Comparison of ENCODE assay signal across 8 mouse cellular contexts in genomic region chr2:30952457-30952823, GRCm38 (mm10). TPM values are rescaled to one million over a fixed set of nuclear protein-coding genes. Genes with fewer than 3 reads are reported as not detected.
DNase-seq lines count a peak whose midpoint lies in the region; ATAC-seq and TF ChIP-seq lines count a peak whose summit lies in the region.

No protein-coding gene starts in this region.

- no peak for TF ChIP-seq POLR2A in thymus, adult 2 months (IDR thresholded peaks at IDR 0.05; ENCODE audit: control insufficient read depth, extremely low read depth, insufficient read depth, low read length, poor library complexity)

- peaks cover 26% of the 10 kb centered on the region for H3K36me3 ChIP-seq in embryonic facial prominence, embryonic 15.5 days
- H3K36me3 ChIP-seq in intestine, postnatal 0 days (ENCODE audit: control insufficient read depth, insufficient read depth): peaks cover 23% of the 10 kb centered on the region
- H3K36me3 ChIP-seq in neural tube, embryonic 13.5 days: peaks cover 25% of the 10 kb centered on the region
- H3K36me3 ChIP-seq in thymus, adult 2 months (ENCODE audit: control insufficient read depth, insufficient read depth, low read length): peaks cover 12% of the 10 kb centered on the region

- no peaks in the 10 kb centered on the region for H3K9me3 ChIP-seq in embryonic facial prominence, embryonic 15.5 days (replicated peaks)
- no peaks in the 10 kb centered on the region for H3K9me3 ChIP-seq in intestine, postnatal 0 days (ENCODE audit: control insufficient read depth)
- H3K9me3 ChIP-seq in neural tube, embryonic 13.5 days: no peaks in the 10 kb centered on the region

- no peak for TF ChIP-seq CTCF in left cerebral cortex, adult 2 months (IDR thresholded peaks at IDR 0.05)
- TF ChIP-seq CTCF in intestine, postnatal 0 days (IDR thresholded peaks at IDR 0.05; ENCODE audit: low read depth): no peak
- TF ChIP-seq CTCF in thymus, adult 2 months (IDR thresholded peaks at IDR 0.05; ENCODE audit: borderline replicate concordance, control insufficient read depth, extremely low read depth, insufficient read depth, low read length, poor library complexity): no peak

- peak overlapping the region; percentile 60 for H3K4me2 ChIP-seq in embryonic facial prominence, embryonic 15.5 days (replicated peaks)
- peak overlapping the region; percentile 91 for H3K4me2 ChIP-seq in intestine, postnatal 0 days (replicated peaks; ENCODE audit: low read depth)
- peak overlapping the region; percentile 92 for H3K4me2 ChIP-seq in neural tube, embryonic 13.5 days

- no peak overlapping the region; the same call in 1 of the 2 replicates for H3K27ac ChIP-seq in left cerebral cortex, adult 2 months
- H3K27ac ChIP-seq in embryonic facial prominence, embryonic 15.5 days (replicated peaks): peak overlapping the region; percentile 90
- H3K27ac ChIP-seq in intestine, postnatal 0 days (ENCODE audit: low read depth, low read length): no peak overlapping the region
- peak overlapping the region; percentile 91 for H3K27ac ChIP-seq in neural tube, embryonic 13.5 days (replicated peaks)
- no peak overlapping the region for H3K27ac ChIP-seq in thymus, adult 2 months (ENCODE audit: control insufficient read depth, insufficient read depth, low read length)

- H3K4me3 ChIP-seq in left cerebral cortex, adult 2 months: peak overlapping the region; percentile 95
- peak overlapping the region; percentile 84 for H3K4me3 ChIP-seq in embryonic facial prominence, embryonic 15.5 days (replicated peaks)
- H3K4me3 ChIP-seq in intestine, postnatal 0 days (ENCODE audit: low read depth, low read length): peak overlapping the region; percentile 68
- H3K4me3 ChIP-seq in neural tube, embryonic 13.5 days: peak overlapping the region; percentile 85
- H3K4me3 ChIP-seq in thymus, adult 2 months (ENCODE audit: control insufficient read depth, insufficient read depth, low read length): no peak overlapping the region

- intact Hi-C loops in left cerebral cortex, adult 2 months (cut with DNase I): no loop called here
- intact Hi-C loops in left cerebral cortex, postnatal 10 days (cut with DNase I): no loop called here

- no peaks in the 10 kb centered on the region for H3K27me3 ChIP-seq in embryonic facial prominence, embryonic 15.5 days
- no peaks in the 10 kb centered on the region for H3K27me3 ChIP-seq in intestine, postnatal 0 days (replicated peaks; ENCODE audit: control insufficient read depth, insufficient read depth, low read length)
- H3K27me3 ChIP-seq in neural tube, embryonic 13.5 days: peaks cover 3% of the 10 kb centered on the region; the same call in 1 of the 2 replicates
- no peaks in the 10 kb centered on the region for H3K27me3 ChIP-seq in thymus, adult 2 months (ENCODE audit: control insufficient read depth, insufficient read depth, low read length)

- WGBS in embryonic facial prominence, embryonic 15.5 days: 19% methylated on average over 5 of the region's 5 CpGs
- whole genome bisulfite sequencing in intestine, postnatal 0 days: 24% methylated on average over 5 of the region's 5 CpGs
- WGBS in neural tube, embryonic 13.5 days: 41% methylated on average over 5 of the region's 5 CpGs
- 50% methylated on average over 5 of the region's 5 CpGs for whole genome bisulfite sequencing in thymus, adult 2 months

- H3K9ac ChIP-seq in embryonic facial prominence, embryonic 15.5 days: no peak overlapping the region
- H3K9ac ChIP-seq in intestine, postnatal 0 days (ENCODE audit: low read depth, low read length): no peak overlapping the region
- H3K9ac ChIP-seq in neural tube, embryonic 13.5 days: peak overlapping the region; percentile 93; the same call in 1 of the 2 replicates

- H3K4me1 ChIP-seq in embryonic facial prominence, embryonic 15.5 days: peaks cover 34% of the 10 kb centered on the region
- peaks cover 11% of the 10 kb centered on the region; the same call in 1 of the 2 replicates for H3K4me1 ChIP-seq in intestine, postnatal 0 days (replicated peaks; ENCODE audit: control insufficient read depth, insufficient read depth, low read length)
- H3K4me1 ChIP-seq in neural tube, embryonic 13.5 days (replicated peaks): peaks cover 36% of the 10 kb centered on the region
- peaks cover 19% of the 10 kb centered on the region for H3K4me1 ChIP-seq in thymus, adult 2 months (replicated peaks; ENCODE audit: control insufficient read depth, insufficient read depth, low read length)

- no peak for ATAC-seq in embryonic facial prominence, embryonic 15.5 days (ENCODE audit: insufficient number of reproducible peaks, low FRiP score, low TSS enrichment, low read depth)
- ATAC-seq in intestine, postnatal 0 days: no peak
- ATAC-seq in neural tube, embryonic 13.5 days (ENCODE audit: low read depth): peak; percentile 48

- no peak for DNase-seq in left cerebral cortex, adult 2 months (ENCODE audit: extremely low spot score in 1 of 2, low spot score in 2 of 2)
- no peak for DNase-seq in left cerebral cortex, postnatal 10 days (ENCODE audit: extremely low spot score in 1 of 2, low spot score in 2 of 2)
- DNase-seq in thymus, adult 2 months: no peak
- DNase-seq in right cerebral cortex, postnatal 14 days: no peak
- no peak for DNase-seq in cerebellum, adult 11 months

RNA-seq across cellular contexts. Expression of gene Tor1b, which starts 0.3 kb away (rescaled TPM):
- total RNA-seq in left cerebral cortex, adult 2 months (2021): 10 to 100 TPM; 28.0 to 32.9 TPM
- 10 to 100 TPM; 27.6 to 31.2 TPM for total RNA-seq in left cerebral cortex, postnatal 10 days (2021)
- polyA plus RNA-seq in embryonic facial prominence, embryonic 15.5 days (2015; fragmentation: Nextera tagmentation; extraction: Ambion mirVana): 41.4 and 41.6 TPM in 2 replicates
- polyA plus RNA-seq in intestine, postnatal 0 days (2015; fragmentation: Nextera tagmentation; extraction: Ambion mirVana): 13.3 and 14.6 TPM in 2 replicates
- 14.9 and 16.3 TPM in 2 replicates for polyA plus RNA-seq in neural tube, embryonic 13.5 days (2015; fragmentation: Nextera tagmentation; extraction: Ambion mirVana)
- 35.5 and 41.7 TPM in 2 replicates for polyA plus RNA-seq in thymus, adult 2 months (2012; rRNA removed)

RNA-seq across cellular contexts. Expression of gene Tor1a, which starts 15.3 kb away (rescaled TPM):
- total RNA-seq in left cerebral cortex, adult 2 months (2021): 10 to 100 TPM; 38.0 to 43.2 TPM
- 10 to 100 TPM; 44.5 to 44.7 TPM for total RNA-seq in left cerebral cortex, postnatal 10 days (2021)
- polyA plus RNA-seq in embryonic facial prominence, embryonic 15.5 days (2015; fragmentation: Nextera tagmentation; extraction: Ambion mirVana): 79.1 and 84.7 TPM in 2 replicates
- 90.3 and 95.4 TPM in 2 replicates for polyA plus RNA-seq in intestine, postnatal 0 days (2015; fragmentation: Nextera tagmentation; extraction: Ambion mirVana)
- 92.3 and 105 TPM in 2 replicates for polyA plus RNA-seq in neural tube, embryonic 13.5 days (2015; fragmentation: Nextera tagmentation; extraction: Ambion mirVana)
- polyA plus RNA-seq in thymus, adult 2 months (2012; rRNA removed): 61.1 and 65.7 TPM in 2 replicates

RNA-seq across cellular contexts. Expression of gene Ptges, which starts 22.8 kb away (rescaled TPM):
- total RNA-seq in left cerebral cortex, adult 2 months (2021): 1 to 10 TPM; 5.1 to 6.9 TPM
- 1 to 10 TPM; 4.2 to 6.2 TPM for total RNA-seq in left cerebral cortex, postnatal 10 days (2021)
- polyA plus RNA-seq in embryonic facial prominence, embryonic 15.5 days (2015; fragmentation: Nextera tagmentation; extraction: Ambion mirVana): 27.0 and 32.4 TPM in 2 replicates
- polyA plus RNA-seq in intestine, postnatal 0 days (2015; fragmentation: Nextera tagmentation; extraction: Ambion mirVana): 2.8 and 3.6 TPM in 2 replicates
- 2.4 and 2.7 TPM in 2 replicates for polyA plus RNA-seq in neural tube, embryonic 13.5 days (2015; fragmentation: Nextera tagmentation; extraction: Ambion mirVana)
- 10.1 and 12.3 TPM in 2 replicates for polyA plus RNA-seq in thymus, adult 2 months (2012; rRNA removed)

RNA-seq across cellular contexts. Expression of gene BC005624, which starts 29.6 kb away (rescaled TPM):
- total RNA-seq in left cerebral cortex, adult 2 months (2021): 10 to 100 TPM; 65.0 to 68.6 TPM
- total RNA-seq in left cerebral cortex, postnatal 10 days (2021): 10 to 100 TPM; 50.7 to 53.3 TPM
- polyA plus RNA-seq in embryonic facial prominence, embryonic 15.5 days (2015; fragmentation: Nextera tagmentation; extraction: Ambion mirVana): 64.4 TPM in 2 replicates
- 28.2 and 29.3 TPM in 2 replicates for polyA plus RNA-seq in intestine, postnatal 0 days (2015; fragmentation: Nextera tagmentation; extraction: Ambion mirVana)
- 92.3 and 95.2 TPM in 2 replicates for polyA plus RNA-seq in neural tube, embryonic 13.5 days (2015; fragmentation: Nextera tagmentation; extraction: Ambion mirVana)
- 29.8 and 37.9 TPM in 2 replicates for polyA plus RNA-seq in thymus, adult 2 months (2012; rRNA removed)

RNA-seq across cellular contexts. Expression of gene Usp20, which starts 29.6 kb away (rescaled TPM):
- 10 to 100 TPM; 76.0 to 82.8 TPM for total RNA-seq in left cerebral cortex, adult 2 months (2021)
- total RNA-seq in left cerebral cortex, postnatal 10 days (2021): 10 to 100 TPM; 57.6 to 65.9 TPM
- polyA plus RNA-seq in embryonic facial prominence, embryonic 15.5 days (2015; fragmentation: Nextera tagmentation; extraction: Ambion mirVana): 29.4 and 31.1 TPM in 2 replicates
- polyA plus RNA-seq in intestine, postnatal 0 days (2015; fragmentation: Nextera tagmentation; extraction: Ambion mirVana): 4.0 and 5.2 TPM in 2 replicates
- 48.9 and 49.6 TPM in 2 replicates for polyA plus RNA-seq in neural tube, embryonic 13.5 days (2015; fragmentation: Nextera tagmentation; extraction: Ambion mirVana)
- polyA plus RNA-seq in thymus, adult 2 months (2012; rRNA removed): 21.0 and 24.9 TPM in 2 replicates

Comparison
In these comparisons a context has a peak if more than half of its experiments do, and no peak if none do; other contexts are left out.
1. H3K27ac ChIP-seq: peak in embryonic facial prominence, embryonic 15.5 days (single experiment) and neural tube, embryonic 13.5 days (single experiment); none in left cerebral cortex, adult 2 months (single experiment), intestine, postnatal 0 days (single experiment) and thymus, adult 2 months (single experiment).
2. Peak in every context shown above with its lines, with median percentiles within 50 percentile points of each other: H3K4me2 ChIP-seq.